Mouse (Mus musculus) cerebellum, adult 8-10 months (tissue): ENCODE measurements at regions not wholly inside any gene's neighbourhood (a gene's known extent, or its start where the extent isn't known, plus 50 kb on each side); places are given as distances from the start of the nearest gene placed in this dataset.
A peak's percentile ranks its signal among the peaks of the same experiment; 100 is the strongest.
"Not testable (repeated sequence)": the region's sequence is repeated elsewhere in the genome, so short reads cannot be mapped to it uniquely, and the experiment has no call there.

ENCODE experiments used
- DNase-seq: peaks from one replicate; pipeline ENCODE4 v3.0.0; 2022

DNA sequence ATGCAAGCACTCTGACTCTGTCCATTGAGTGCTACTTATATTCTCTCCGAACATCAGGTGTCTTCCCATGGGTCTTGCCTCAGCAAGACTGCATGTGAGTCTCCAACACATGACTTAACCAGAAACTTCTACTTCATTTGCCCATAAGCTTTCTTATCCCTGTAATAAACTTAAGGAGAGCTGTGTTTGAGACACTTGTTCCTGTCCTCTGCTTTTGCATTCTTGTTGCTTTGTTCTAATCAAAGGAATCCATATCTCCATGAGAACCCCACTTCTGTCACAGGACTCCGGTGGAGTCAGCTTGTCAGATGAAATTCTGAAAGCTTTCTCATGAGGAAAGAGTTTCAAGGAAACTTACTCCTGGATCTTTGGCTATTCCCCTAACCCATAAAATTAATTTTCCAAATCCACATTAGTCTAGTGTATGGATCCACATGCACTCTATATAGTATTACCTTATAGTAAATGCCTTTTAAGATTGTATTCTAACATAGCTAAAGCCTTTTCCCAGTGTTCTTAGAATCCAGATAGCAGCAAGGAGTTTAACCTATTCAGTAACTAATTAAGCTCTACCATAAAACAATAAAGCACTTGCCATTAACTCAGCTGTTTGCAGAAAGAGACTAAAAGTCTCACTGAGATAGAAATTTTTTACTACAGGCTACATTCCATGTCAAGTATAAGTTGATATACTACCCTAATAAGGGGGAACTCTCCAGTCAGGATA is 397.4 kb downstream of the Grxcr1 start:
- DNase-seq, result not testable (repeated sequence)

DNA sequence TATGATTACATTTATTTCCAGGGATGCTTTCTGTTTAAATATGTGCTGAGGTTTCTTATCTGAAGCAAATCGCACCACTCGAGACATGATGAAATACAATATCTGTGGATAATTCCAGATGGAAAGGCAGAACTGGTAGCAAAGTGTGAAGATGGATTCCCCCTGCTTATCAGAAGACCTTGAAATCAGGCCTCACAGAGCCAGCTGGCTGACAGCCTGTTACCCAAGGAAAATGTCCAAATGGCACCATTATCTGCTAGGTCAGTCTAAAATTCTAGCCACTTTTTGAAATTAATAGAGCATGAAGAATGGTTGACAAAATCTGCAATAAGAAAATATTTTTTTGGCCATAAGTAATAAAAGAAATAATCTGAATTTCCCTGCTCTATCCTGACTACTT is 438.5 kb downstream of the Grxcr1 start:
- peak; percentile 75 for DNase-seq

DNA sequence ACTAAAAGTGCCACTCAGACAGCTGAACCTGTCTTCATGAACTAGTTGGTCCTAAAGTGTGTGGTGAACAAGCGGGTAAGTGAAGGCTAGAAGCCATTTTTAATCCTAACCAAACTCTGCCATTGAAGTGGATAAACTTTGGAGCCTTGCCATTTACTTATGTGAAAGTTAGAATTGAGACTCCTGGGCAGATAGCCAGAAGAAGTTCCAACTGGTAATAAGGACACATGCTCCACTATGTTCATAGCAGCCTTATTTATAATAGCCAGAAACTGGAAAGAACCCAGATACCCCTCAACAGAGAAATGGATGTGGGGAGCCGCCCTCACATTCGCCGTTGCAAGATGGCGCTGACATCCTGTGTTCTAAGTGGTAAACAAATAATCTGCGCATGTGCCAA is 439.7 kb downstream of the Grxcr1 start:
- not testable (repeated sequence) for DNase-seq
